Mouse (Mus musculus): ENCODE measurements around the gene Hrh2. TPM values are rescaled to one million over a fixed set of nuclear protein-coding genes. Genes with fewer than 3 reads are reported as not detected.
A peak's percentile ranks its signal among the peaks of the same experiment; 100 is the strongest.

The Hrh2 gene
- polyA plus RNA-seq, 1 experiment from 2014 or later: 0.25 TPM

GRCm38 (mm10) chr13:54227916-54228483 lies 36.1 kb downstream of the Hrh2 start:
- ATAC-seq (ENCODE audit: low read depth): no peak
- 30% methylated on average over 13 of the region's 13 CpGs for WGBS
- no peak overlapping the region for H3K27ac ChIP-seq (replicated peaks)
- no peaks in the 10 kb centered on the region for H3K27me3 ChIP-seq
- H3K36me3 ChIP-seq: no peaks in the 10 kb centered on the region
- no peaks in the 10 kb centered on the region for H3K9me3 ChIP-seq
- H3K9ac ChIP-seq: no peak overlapping the region
- no peak overlapping the region for H3K4me2 ChIP-seq
- no peak overlapping the region for H3K4me3 ChIP-seq
- H3K4me1 ChIP-seq (replicated peaks): 0 out of 2 replicates have a peak, but pooled peaks cover 4% of the 10 kb centered on the region

- no peak overlapping the region for H3K4me3 ChIP-seq
- H3K9ac ChIP-seq: no peak overlapping the region
- H3K27ac ChIP-seq (replicated peaks): no peak overlapping the region
- ATAC-seq (ENCODE audit: low read depth): no peak
- no peaks in the 10 kb centered on the region for H3K36me3 ChIP-seq
- H3K9me3 ChIP-seq: no peaks in the 10 kb centered on the region
- no peak overlapping the region for H3K4me2 ChIP-seq
- WGBS: 92% methylated on average over 6 of the region's 6 CpGs
- no peaks in the 10 kb centered on the region for H3K4me1 ChIP-seq (replicated peaks)
- no peaks in the 10 kb centered on the region for H3K27me3 ChIP-seq
These were observed 38.2 kb downstream of the Hrh2 start for GRCm38 (mm10) chr13:54230081-54230480.

GRCm38 (mm10) chr13:54231868-54232267 lies 39.9 kb downstream of the Hrh2 start:
- H3K4me1 ChIP-seq (replicated peaks): no peaks in the 10 kb centered on the region
- no peaks in the 10 kb centered on the region for H3K36me3 ChIP-seq
- no peak overlapping the region for H3K4me3 ChIP-seq
- H3K4me2 ChIP-seq: no peak overlapping the region
- H3K27me3 ChIP-seq: no peaks in the 10 kb centered on the region
- H3K27ac ChIP-seq (replicated peaks): no peak overlapping the region
- ATAC-seq (ENCODE audit: low read depth): no peak
- whole genome bisulfite sequencing: 80% methylated on average over 10 of the region's 10 CpGs
- no peak overlapping the region for H3K9ac ChIP-seq
- no peaks in the 10 kb centered on the region for H3K9me3 ChIP-seq

- peaks cover 6% of the 10 kb centered on the region for H3K4me1 ChIP-seq (replicated peaks)
- no peak overlapping the region for H3K4me3 ChIP-seq
- no peaks in the 10 kb centered on the region; the same call in 1 of the 2 replicates for H3K27me3 ChIP-seq
- no peak overlapping the region for H3K27ac ChIP-seq (replicated peaks)
- no peak overlapping the region for H3K4me2 ChIP-seq
- ATAC-seq (ENCODE audit: low read depth): no peak
- 85% methylated on average over 6 of the region's 6 CpGs for WGBS
- no peaks in the 10 kb centered on the region for H3K9me3 ChIP-seq
- H3K36me3 ChIP-seq: no peaks in the 10 kb centered on the region
- no peak overlapping the region for H3K9ac ChIP-seq
These were observed 45.6 kb downstream of the Hrh2 start for GRCm38 (mm10) chr13:54237512-54237911.

GRCm38 (mm10) chr13:54238585-54239323 lies 46.8 kb downstream of the Hrh2 start:
- Histone ChIP-seq H3K27me3 (no peaks in the 10 kb centered on the region; the same call in 1 of the 2 replicates), H3K4me1 (replicated peaks) (peaks cover 6% of the 10 kb centered on the region), H3K9me3 (no peaks in the 10 kb centered on the region), H3K4me2 (no peak overlapping the region), H3K9ac (no peak overlapping the region), H3K4me3 (no peak overlapping the region), H3K36me3 (no peaks in the 10 kb centered on the region), H3K27ac (replicated peaks) (no peak overlapping the region)
- ATAC-seq (ENCODE audit: low read depth): 0 out of 2 replicates have a peak, but pooled peaks have one; percentile 36
- WGBS: 58% methylated on average over 14 of the region's 14 CpGs

GRCm38 (mm10) chr13:54242380-54242779 lies 50.5 kb downstream of the Hrh2 start:
- Histone ChIP-seq H3K4me1 (replicated peaks) (peaks cover 6% of the 10 kb centered on the region), H3K4me2 (no peak overlapping the region), H3K9ac (no peak overlapping the region), H3K4me3 (no peak overlapping the region), H3K36me3 (no peaks in the 10 kb centered on the region), H3K27ac (replicated peaks) (no peak overlapping the region), H3K27me3 (no peaks in the 10 kb centered on the region; the same call in 1 of the 2 replicates), H3K9me3 (no peaks in the 10 kb centered on the region)
- WGBS: 71% methylated on average over 5 of the region's 5 CpGs
- ATAC-seq (ENCODE audit: low read depth): no peak

DNA sequence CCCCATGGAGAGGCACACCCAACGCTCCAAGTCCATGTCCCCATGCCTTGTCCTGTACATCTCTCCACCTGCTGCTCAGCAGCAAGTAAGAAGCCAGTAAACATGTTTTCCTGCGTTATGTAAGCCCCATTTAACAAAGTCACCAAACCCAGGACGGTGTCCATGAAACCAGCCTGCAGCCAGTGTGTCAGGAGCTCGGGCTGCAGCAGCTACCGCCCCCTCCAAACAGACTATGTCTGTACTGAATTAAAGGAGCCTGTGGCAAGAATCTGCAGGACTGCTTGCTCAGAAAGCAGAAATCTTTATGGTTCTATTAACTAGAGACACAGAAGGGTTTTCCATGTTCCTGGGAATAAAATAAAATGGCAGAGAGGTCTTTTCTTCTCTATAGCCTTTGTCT lies 53.3 kb downstream of the Hrh2 start:
- Histone ChIP-seq H3K4me1 (replicated peaks) (peaks cover 25% of the 10 kb centered on the region), H3K27ac (replicated peaks) (no peak overlapping the region), H3K36me3 (no peaks in the 10 kb centered on the region), H3K27me3 (no peaks in the 10 kb centered on the region), H3K9ac (no peak overlapping the region), H3K4me2 (no peak overlapping the region), H3K4me3 (no peak overlapping the region), H3K9me3 (no peaks in the 10 kb centered on the region)
- 58% methylated on average over 5 of the region's 5 CpGs for WGBS
- ATAC-seq (ENCODE audit: low read depth): no peak

GRCm38 (mm10) chr13:54247545-54247944 lies 55.6 kb downstream of the Hrh2 start:
- no peaks in the 10 kb centered on the region for H3K27me3 ChIP-seq
- H3K36me3 ChIP-seq: no peaks in the 10 kb centered on the region
- H3K4me2 ChIP-seq: no peak overlapping the region
- H3K4me3 ChIP-seq: no peak overlapping the region
- no peak overlapping the region for H3K9ac ChIP-seq
- H3K27ac ChIP-seq (replicated peaks): no peak overlapping the region
- H3K9me3 ChIP-seq: no peaks in the 10 kb centered on the region
- 33% methylated on average over 4 of the region's 4 CpGs for WGBS
- ATAC-seq (ENCODE audit: low read depth): peak; percentile 75
- peaks cover 28% of the 10 kb centered on the region for H3K4me1 ChIP-seq (replicated peaks)

DNA sequence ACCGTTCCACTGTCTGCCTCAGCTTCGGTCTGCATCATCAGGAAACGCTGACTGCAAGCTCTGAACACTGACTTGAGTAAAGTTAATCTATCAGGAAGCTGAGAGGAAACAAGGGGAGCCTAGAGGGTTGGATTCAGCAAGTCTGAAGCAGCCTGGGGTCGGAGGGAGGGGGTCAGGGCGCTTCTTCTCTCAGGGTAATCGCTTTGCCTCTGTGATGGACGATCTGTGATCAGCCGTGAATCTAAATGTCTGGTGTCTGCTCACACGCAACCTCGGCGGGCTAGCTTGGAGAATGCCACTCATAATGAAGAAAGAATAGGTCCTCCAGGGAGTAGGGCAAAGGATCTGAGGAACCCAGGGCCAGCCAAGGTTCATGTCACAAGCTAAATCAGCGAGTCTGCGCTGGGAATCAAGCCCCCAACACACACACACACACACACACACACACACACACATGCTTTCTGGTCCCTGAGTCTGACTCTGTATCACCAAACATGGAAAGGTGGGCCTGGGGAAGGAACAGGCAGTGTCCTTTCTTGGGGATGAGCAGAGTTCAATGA lies 56.6 kb downstream of the Hrh2 start:
- Histone ChIP-seq H3K27me3 (no peaks in the 10 kb centered on the region), H3K27ac (replicated peaks) (0 out of 2 replicates have a peak overlapping the region, but pooled peaks have one; percentile 38), H3K4me3 (no peak overlapping the region), H3K9ac (no peak overlapping the region), H3K4me2 (no peak overlapping the region), H3K36me3 (no peaks in the 10 kb centered on the region), H3K9me3 (no peaks in the 10 kb centered on the region), H3K4me1 (replicated peaks) (peaks cover 28% of the 10 kb centered on the region)
- ATAC-seq (ENCODE audit: low read depth): no peak
- WGBS: 41% methylated on average over 13 of the region's 13 CpGs

DNA sequence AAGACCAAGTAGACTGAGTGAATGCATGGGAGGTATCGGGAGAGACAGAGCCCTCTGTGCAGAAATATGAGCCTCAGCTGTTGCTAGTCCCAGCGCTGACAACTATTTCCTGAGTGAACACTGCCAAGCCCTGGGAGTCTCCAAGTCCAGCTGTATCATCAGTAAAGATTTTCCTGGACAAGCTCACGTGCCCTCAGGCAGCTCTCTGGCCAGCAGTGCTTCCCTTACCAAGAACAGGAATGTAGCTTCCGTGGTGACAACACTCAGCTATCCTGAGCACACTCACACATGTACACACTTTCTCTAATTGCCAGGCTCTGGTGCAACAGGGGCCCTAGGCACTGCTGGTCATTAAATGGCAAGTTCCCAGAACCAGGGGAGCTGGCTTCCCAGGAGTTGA lies 57.1 kb downstream of the Hrh2 start:
- Histone ChIP-seq H3K9me3 (no peaks in the 10 kb centered on the region), H3K36me3 (no peaks in the 10 kb centered on the region), H3K27me3 (no peaks in the 10 kb centered on the region), H3K27ac (replicated peaks) (0 out of 2 replicates have a peak overlapping the region, but pooled peaks have one; percentile 38), H3K4me1 (replicated peaks) (peaks cover 28% of the 10 kb centered on the region), H3K9ac (0 out of 2 replicates have a peak overlapping the region, but pooled peaks have one; percentile 22), H3K4me2 (no peak overlapping the region), H3K4me3 (no peak overlapping the region)
- no peak for ATAC-seq (ENCODE audit: low read depth)
- WGBS: 63% methylated on average over 4 of the region's 4 CpGs

DNA sequence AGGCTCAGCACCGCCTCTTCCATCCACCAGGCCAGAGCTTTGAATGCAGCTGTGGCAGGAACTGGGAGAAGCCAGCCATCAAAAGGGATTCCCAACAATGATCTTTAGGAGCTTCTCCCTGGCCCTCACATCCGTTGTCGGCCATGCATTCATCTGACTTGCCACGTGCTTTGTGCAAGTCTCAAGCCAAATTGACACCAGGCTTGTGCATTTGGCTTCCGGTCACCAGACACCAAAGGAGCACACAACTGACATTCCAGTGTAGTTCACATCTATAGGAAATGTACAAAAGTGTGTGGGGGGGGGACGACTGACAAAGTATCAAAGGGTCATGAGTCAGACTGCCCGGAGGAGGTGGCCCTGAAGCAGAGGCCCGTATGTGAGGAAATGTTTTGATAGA lies 58.4 kb downstream of the Hrh2 start:
- Histone ChIP-seq H3K36me3 (no peaks in the 10 kb centered on the region), H3K4me3 (no peak overlapping the region), H3K4me1 (replicated peaks) (peaks cover 29% of the 10 kb centered on the region), H3K9me3 (no peaks in the 10 kb centered on the region), H3K4me2 (no peak overlapping the region), H3K9ac (no peak overlapping the region), H3K27ac (replicated peaks) (no peak overlapping the region), H3K27me3 (no peaks in the 10 kb centered on the region)
- no peak for ATAC-seq (ENCODE audit: low read depth)
- WGBS: 29% methylated on average over 8 of the region's 8 CpGs

DNA sequence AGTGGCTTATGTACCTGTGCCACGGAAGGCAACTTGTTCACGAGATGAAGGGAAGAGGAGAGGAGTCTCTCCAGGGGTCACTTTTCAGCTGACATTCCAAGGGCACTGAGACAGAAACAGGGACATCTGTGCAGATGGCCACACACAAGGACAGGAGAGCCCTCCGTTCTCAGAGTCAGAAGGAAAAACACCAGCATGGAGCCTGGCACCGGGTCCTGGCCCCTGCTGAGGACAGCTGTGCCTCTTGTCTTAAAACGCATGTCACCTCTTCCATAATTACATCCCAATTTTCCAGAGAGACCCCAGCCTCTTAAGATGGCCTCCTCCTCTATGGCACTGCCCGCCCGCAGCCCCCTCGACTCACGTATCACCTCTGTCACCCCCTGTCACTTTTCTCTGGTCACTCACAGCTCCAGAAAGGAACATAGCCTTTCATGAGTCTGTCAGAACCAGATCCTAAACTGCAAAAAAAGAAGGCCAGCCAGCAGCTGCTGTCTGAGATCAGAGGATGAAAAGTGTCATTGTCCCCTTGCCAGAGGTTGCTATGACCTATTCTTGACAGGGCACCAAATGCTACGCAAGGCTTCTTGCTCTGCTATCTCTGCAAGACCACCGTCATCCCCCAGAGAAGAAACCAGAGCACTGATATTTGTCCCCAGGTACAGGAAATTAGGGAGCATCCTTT lies 59.8 kb downstream of the Hrh2 start:
- no peaks in the 10 kb centered on the region for H3K9me3 ChIP-seq
- H3K27ac ChIP-seq (replicated peaks): no peak overlapping the region
- ATAC-seq (ENCODE audit: low read depth): no peak
- H3K27me3 ChIP-seq: no peaks in the 10 kb centered on the region
- no peak overlapping the region for H3K4me2 ChIP-seq
- 74% methylated on average over 11 of the region's 11 CpGs for WGBS
- H3K36me3 ChIP-seq: no peaks in the 10 kb centered on the region
- no peak overlapping the region for H3K9ac ChIP-seq
- no peak overlapping the region for H3K4me3 ChIP-seq
- H3K4me1 ChIP-seq (replicated peaks): peaks cover 40% of the 10 kb centered on the region

Measured in neural tube, embryonic 13.5 days (tissue).